Mouse (Mus musculus): ENCODE data around the gene Nvl.

The Nvl gene

GRCm38 (mm10) chr1:181143950-181144836 lies at the start of gene Nvl, which contains the start of gene Cnih4:
Gene Nvl (minus strand): TSS chr1:181144204.
Gene Cnih4 (plus strand): TSS chr1:181144693.
- DNase-seq (ENCODE audit: low read depth, low spot score): peak; percentile 91

- no peak for DNase-seq (ENCODE audit: low read depth, low spot score)
Observed at GRCm38 (mm10) chr1:181188925-181189324, 44.9 kb upstream of the Nvl start.

GRCm38 (mm10) chr1:181170210-181170609 lies 26.2 kb upstream of the Nvl start:
- no peak for DNase-seq (ENCODE audit: low read depth, low spot score)

- DNase-seq (ENCODE audit: low read depth, low spot score): no peak
Observed at GRCm38 (mm10) chr1:181168377-181168776, 24.4 kb upstream of the Nvl start.

GRCm38 (mm10) chr1:181167816-181168215 lies 23.8 kb upstream of the Nvl start:
- no peak for DNase-seq (ENCODE audit: low read depth, low spot score)

GRCm38 (mm10) chr1:181151541-181151940 lies 7.5 kb upstream of the Nvl start:
- DNase-seq (ENCODE audit: low read depth, low spot score): no peak

- DNase-seq (ENCODE audit: low read depth, low spot score): peak; percentile 83
Observed at GRCm38 (mm10) chr1:181150827-181151534, 7.0 kb upstream of the Nvl start.

GRCm38 (mm10) chr1:181150431-181150826 lies 6.4 kb upstream of the Nvl start:
- no peak for DNase-seq (ENCODE audit: low read depth, low spot score)

GRCm38 (mm10) chr1:181149373-181150017 lies 5.5 kb upstream of the Nvl start:
- DNase-seq (ENCODE audit: low read depth, low spot score): no peak

- DNase-seq (ENCODE audit: low read depth, low spot score): no peak
Observed at GRCm38 (mm10) chr1:181148540-181148939, 4.5 kb upstream of the Nvl start.

GRCm38 (mm10) chr1:181146187-181146586 lies 2.2 kb upstream of the Nvl start:
- no peak for DNase-seq (ENCODE audit: low read depth, low spot score)

- no peak for DNase-seq (ENCODE audit: low read depth, low spot score)
Observed at GRCm38 (mm10) chr1:181144966-181145365, 962 bp upstream of the Nvl start.

- no peak for DNase-seq (ENCODE audit: low read depth, low spot score)
Observed at GRCm38 (mm10) chr1:181143609-181143949, 425 bp downstream of the Nvl start.

GRCm38 (mm10) chr1:181138730-181139129 lies 5.3 kb downstream of the Nvl start:
- no peak for DNase-seq (ENCODE audit: low read depth, low spot score)

- no peak for DNase-seq (ENCODE audit: low read depth, low spot score)
Observed at GRCm38 (mm10) chr1:181131915-181132314, 12.1 kb downstream of the Nvl start.

- DNase-seq (ENCODE audit: low read depth, low spot score): no peak
Observed at GRCm38 (mm10) chr1:181126766-181127165, 17.2 kb downstream of the Nvl start.

- DNase-seq (ENCODE audit: low read depth, low spot score): no peak
Observed at GRCm38 (mm10) chr1:181125916-181126315, 18.1 kb downstream of the Nvl start.

GRCm38 (mm10) chr1:181124145-181124544 lies 19.9 kb downstream of the Nvl start:
- no peak for DNase-seq (ENCODE audit: low read depth, low spot score)

- no peak for DNase-seq (ENCODE audit: low read depth, low spot score)
Observed at GRCm38 (mm10) chr1:181117112-181117511, 26.9 kb downstream of the Nvl start.

- DNase-seq (ENCODE audit: low read depth, low spot score): no peak
Observed at GRCm38 (mm10) chr1:181090048-181090447, 54.0 kb downstream of the Nvl start.

- peak; percentile 37 for DNase-seq (ENCODE audit: low read depth, low spot score)
Observed at GRCm38 (mm10) chr1:181084021-181084420, 60.0 kb downstream of the Nvl start.

- no peak for DNase-seq (ENCODE audit: low read depth, low spot score)
Observed at GRCm38 (mm10) chr1:181073075-181073474, 70.9 kb downstream of the Nvl start.
